Mouse (Mus musculus) neural tube, embryonic 13.5 days (tissue): ENCODE measurements around the gene Dbf4. TPM values are rescaled to one million over a fixed set of nuclear protein-coding genes. Genes with fewer than 3 reads are reported as not detected.

Experiments
- ATAC-seq: fragments of 200-750 bp; cut with Nextera tagmentation; 2 replicates; pipeline ENCODE4 v1.8.0; 2017; ENCODE audit warnings: low read depth, mild to moderate bottlenecking, moderate TSS enrichment, moderate library complexity
- H3K27ac ChIP-seq: fragments of 300-500 bp; sonication (generic); replicated peaks from 2 replicates; pipeline ENCODE4 v1.5.1; 2015; ENCODE audit warnings: moderate library complexity, mild to moderate bottlenecking, inconsistent platforms
- H3K27me3 ChIP-seq: fragments of 300-500 bp; sonication (generic); 2 replicates; pipeline ENCODE4 v1.6.1; 2015; ENCODE audit warnings: mild to moderate bottlenecking, inconsistent platforms
- H3K36me3 ChIP-seq: fragments of 300-500 bp; sonication (generic); 2 replicates; pipeline ENCODE4 v1.6.1; 2015; ENCODE audit warnings: mild to moderate bottlenecking, inconsistent platforms
- H3K4me1 ChIP-seq: fragments of 300-500 bp; sonication (generic); replicated peaks from 2 replicates; pipeline ENCODE4 v1.6.1; 2015; ENCODE audit warnings: inconsistent platforms
- H3K4me2 ChIP-seq: fragments of 300-500 bp; sonication (generic); 2 replicates; pipeline ENCODE4 v1.6.1; 2015; ENCODE audit warnings: inconsistent platforms, mild to moderate bottlenecking, moderate library complexity
- H3K4me3 ChIP-seq: fragments of 300-500 bp; sonication (generic); 2 replicates; pipeline ENCODE4 v1.5.1; 2015; ENCODE audit warnings: mild to moderate bottlenecking, inconsistent platforms
- H3K9ac ChIP-seq: fragments of 300-500 bp; sonication (generic); 2 replicates; pipeline ENCODE4 v1.6.1; 2015; ENCODE audit warnings: moderate library complexity, mild to moderate bottlenecking, inconsistent platforms
- H3K9me3 ChIP-seq: fragments of 300-500 bp; sonication (generic); 2 replicates; pipeline ENCODE4 v1.6.1; 2016; ENCODE audit warnings: inconsistent platforms
- WGBS: fragments of 180-500 bp; shearing (Covaris S2); methylation state at CpG from one replicate; pipeline ENCODE4 v1.1.7; 2015; 5-methylcytosine and 5-hydroxymethylcytosine counted together
- polyA plus RNA-seq: library from polyadenylated mRNA; unstranded; fragments of >200 nt; fragmentation: Nextera tagmentation; extraction: Ambion mirVana; gene quantifications from 2 replicates; pipeline ENCODE4 v1.2.1, GENCODE M21; 2015

Gene Dbf4
- 13.7 and 16.2 TPM in 2 replicates for polyA plus RNA-seq

DNA sequence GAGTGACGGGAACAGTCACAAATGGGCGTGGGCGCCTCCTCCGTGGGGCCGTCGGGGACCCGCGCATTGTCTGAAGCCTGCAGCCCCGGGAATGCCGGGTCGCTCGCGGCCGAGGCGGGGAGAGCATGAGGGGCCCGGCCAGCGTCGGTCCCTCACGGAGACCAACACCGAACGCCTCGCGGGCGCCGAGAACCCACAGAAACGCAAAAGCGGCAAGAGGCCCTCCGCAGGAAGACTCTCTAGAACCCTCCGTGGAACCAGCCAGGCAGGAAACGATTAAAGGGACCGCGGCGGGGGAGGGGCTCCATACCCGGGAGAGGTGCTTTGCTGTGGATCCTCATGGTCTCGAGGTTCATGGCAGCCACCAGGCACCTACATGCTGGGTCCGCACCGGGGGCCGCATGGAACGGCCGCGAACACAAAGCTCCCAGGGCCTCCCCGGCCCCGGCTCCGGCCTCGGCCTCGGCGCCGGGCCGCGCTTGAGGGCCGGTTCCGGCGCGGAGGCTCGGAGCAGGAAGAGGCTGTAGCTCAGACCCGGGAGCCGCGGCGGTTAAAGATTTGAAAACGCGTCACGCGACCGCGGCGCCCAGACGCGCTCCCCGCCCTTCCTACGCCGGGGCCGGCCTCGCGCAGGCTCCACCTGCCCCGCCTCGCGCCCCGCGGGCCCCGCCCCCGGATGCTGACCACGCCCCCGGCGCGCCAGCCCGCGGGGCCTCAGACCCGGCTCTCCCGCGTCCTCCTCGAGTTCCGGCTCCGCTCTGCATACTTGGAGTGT, at the start of gene Dbf4, which contains the start of gene Slc25a40:
Dbf4 (minus strand) TSS at position 560 of the 775 bp plus-strand sequence.
Slc25a40 (plus strand) TSS at position 694 of the 775 bp plus-strand sequence.
- H3K4me1 ChIP-seq = peaks cover 23% of the 10 kb centered on the region
- H3K4me3 ChIP-seq = peak within 1 kb of the TSS; percentile 86
- peaks cover 7% of the 10 kb centered on the region; the same call in 1 of the 2 replicates for H3K36me3 ChIP-seq
- ATAC-seq = peak; percentile 98
- H3K27ac ChIP-seq = peak within 1 kb of the TSS; percentile 81
- WGBS = under 1% methylated on average over 88 of the region's 93 CpGs
- H3K4me2 ChIP-seq = peak within 1 kb of the TSS; percentile 87
- peak within 1 kb of the TSS; percentile 80 for H3K9ac ChIP-seq
- no peaks in the 10 kb centered on the region for H3K27me3 ChIP-seq
- no peaks in the 10 kb centered on the region for H3K9me3 ChIP-seq

DNA sequence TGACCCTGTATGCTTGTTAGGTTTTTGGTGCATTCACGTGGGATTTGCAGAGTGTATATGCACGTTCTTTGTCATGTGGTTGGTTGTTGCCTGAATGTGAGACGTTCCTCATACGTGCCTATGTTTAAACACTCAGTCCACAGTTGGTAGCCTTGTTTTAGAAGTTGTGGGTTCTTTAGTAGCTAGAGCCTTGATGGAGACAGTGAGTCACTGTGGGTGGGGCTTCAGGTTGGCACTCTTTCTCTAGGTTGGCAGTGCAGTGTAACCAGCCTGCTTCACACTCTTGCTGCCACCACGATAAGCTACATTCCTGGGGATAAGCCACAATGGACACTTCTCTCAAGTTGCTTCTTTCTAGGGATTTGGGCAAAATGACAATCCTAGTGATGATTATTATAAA, 34.0 kb upstream of the Dbf4 start:
- Histone ChIP-seq H3K4me3 (no peak overlapping the region), H3K4me2 (no peak overlapping the region), H3K36me3 (peaks cover 17% of the 10 kb centered on the region), H3K27me3 (no peaks in the 10 kb centered on the region), H3K9me3 (no peaks in the 10 kb centered on the region), H3K9ac (no peak overlapping the region), H3K27ac (no peak overlapping the region), H3K4me1 (no peaks in the 10 kb centered on the region)
- 95% methylated on average over 5 of the region's 5 CpGs for WGBS
- no peak for ATAC-seq

DNA sequence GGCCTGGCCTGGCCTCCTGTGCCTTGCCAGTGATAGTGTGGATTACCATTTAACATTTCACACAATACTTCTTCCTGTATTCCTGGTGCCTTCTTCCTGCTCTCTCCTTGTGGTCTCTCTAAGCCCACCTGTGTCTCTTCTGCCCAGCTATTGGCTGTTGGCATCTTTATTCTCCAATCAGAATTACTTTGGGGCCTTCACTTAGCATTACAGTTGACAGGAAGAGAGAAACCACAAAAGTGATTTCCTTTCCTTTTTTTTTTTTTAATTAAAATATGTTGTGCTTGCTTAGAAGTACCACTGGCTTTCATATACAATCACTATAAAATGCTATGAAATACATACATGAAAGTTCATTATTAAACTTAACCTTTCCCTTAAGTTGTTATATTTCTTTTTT, 33.0 kb upstream of the Dbf4 start:
- H3K9ac ChIP-seq = no peak overlapping the region

DNA sequence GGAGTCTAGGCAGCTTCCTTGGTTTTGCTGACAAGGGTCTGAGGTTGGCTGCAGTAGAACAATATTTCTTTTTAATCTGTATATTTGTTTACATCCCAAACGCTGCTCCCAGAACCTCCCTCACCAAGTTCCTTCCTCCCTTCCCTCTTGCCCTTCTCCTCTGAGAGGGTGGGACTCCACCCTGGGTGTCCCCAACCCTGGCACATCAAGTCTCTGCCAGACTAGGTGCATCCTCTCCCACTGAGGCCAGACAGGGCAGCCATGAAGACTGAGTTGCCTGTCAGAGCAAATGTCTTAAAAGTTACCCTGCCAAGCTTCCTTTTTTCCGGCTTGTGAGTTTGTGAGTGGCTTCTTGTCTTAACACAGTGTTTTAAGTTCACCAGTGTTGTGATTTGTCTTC, 16.6 kb upstream of the Dbf4 start:
- no peak overlapping the region for H3K9ac ChIP-seq
- no peak overlapping the region for H3K4me3 ChIP-seq
- ATAC-seq = no peak
- no peaks in the 10 kb centered on the region for H3K9me3 ChIP-seq
- WGBS = 76% methylated on average over 2 of the region's 2 CpGs
- H3K36me3 ChIP-seq = 0 out of 2 replicates have a peak, but pooled peaks cover 4% of the 10 kb centered on the region
- no peak overlapping the region for H3K4me2 ChIP-seq
- H3K27me3 ChIP-seq = no peaks in the 10 kb centered on the region
- no peaks in the 10 kb centered on the region for H3K4me1 ChIP-seq
- H3K27ac ChIP-seq = no peak overlapping the region

More for the DNA sequence above, 33.0 kb upstream of the Dbf4 start:
- no peaks in the 10 kb centered on the region for H3K9me3 ChIP-seq
- no peaks in the 10 kb centered on the region for H3K4me1 ChIP-seq
- H3K27me3 ChIP-seq = no peaks in the 10 kb centered on the region
- no peak for ATAC-seq
- H3K27ac ChIP-seq = no peak overlapping the region
- no peak overlapping the region for H3K4me3 ChIP-seq
- peaks cover 17% of the 10 kb centered on the region for H3K36me3 ChIP-seq
- no peak overlapping the region for H3K4me2 ChIP-seq

DNA sequence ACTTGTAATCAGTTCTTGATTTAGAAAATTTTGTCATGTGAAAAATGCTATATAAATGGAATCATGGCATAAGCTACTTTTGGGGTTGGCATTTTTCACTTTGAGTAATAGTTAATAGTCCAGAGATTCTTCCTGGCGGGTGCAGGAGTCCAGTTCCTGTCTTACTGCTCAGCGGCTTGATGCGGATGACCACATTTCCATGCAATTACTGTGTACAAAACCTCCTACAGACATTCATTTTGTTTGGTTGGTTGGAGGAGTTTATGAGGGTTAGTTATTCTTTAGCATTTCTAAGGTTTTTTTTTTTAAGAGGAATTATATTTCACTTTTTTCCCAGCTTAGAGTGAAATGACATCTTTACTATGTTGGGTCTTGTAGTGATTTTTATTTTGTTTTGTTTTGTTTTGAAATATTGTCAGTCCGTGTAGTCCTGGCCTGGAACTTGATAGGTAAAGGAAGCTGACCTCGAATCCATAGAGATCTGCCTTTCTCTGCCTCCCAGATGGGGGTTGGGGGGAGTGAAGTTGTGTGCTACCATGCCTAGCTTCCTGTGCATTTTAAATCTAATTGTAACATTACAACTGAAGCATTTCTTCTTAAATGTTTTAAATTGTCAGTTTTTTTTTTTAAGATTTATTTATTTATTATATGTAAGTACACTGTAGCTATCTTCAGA, 15.1 kb upstream of the Dbf4 start:
- Histone ChIP-seq H3K27ac (no peak overlapping the region), H3K9me3 (no peaks in the 10 kb centered on the region), H3K27me3 (no peaks in the 10 kb centered on the region), H3K36me3 (0 out of 2 replicates have a peak, but pooled peaks cover 7% of the 10 kb centered on the region), H3K4me3 (no peak overlapping the region), H3K4me2 (no peak overlapping the region), H3K4me1 (no peaks in the 10 kb centered on the region), H3K9ac (no peak overlapping the region)
- ATAC-seq = no peak
- WGBS = 95% methylated on average over 5 of the region's 5 CpGs

DNA sequence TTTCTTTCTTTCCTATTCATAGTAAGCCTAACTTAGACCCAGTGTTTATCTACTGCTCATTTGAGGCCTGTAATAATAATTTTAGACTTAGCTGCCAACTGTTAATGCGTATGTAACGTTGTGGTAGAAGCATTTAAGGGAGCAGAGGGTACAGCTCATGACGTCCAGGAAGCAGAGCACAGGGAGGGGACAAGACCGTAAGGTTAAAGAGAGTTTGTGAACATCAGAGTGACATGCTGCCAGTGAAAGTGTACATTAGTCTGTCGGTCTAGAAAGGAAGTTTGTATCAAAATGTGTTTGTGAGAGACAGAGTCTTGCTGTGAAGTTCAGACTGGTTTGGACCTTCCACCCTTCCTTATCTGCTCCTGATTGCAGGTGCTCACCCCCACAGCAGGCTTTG, 3.4 kb upstream of the Dbf4 start:
- H3K27ac ChIP-seq = no peak overlapping the region
- ATAC-seq = no peak
- no peak overlapping the region for H3K4me3 ChIP-seq
- peaks cover 4% of the 10 kb centered on the region; the same call in 1 of the 2 replicates for H3K36me3 ChIP-seq
- no peak overlapping the region for H3K4me2 ChIP-seq
- H3K4me1 ChIP-seq = peaks cover 21% of the 10 kb centered on the region
- 82% methylated on average over 5 of the region's 5 CpGs for WGBS
- H3K27me3 ChIP-seq = no peaks in the 10 kb centered on the region
- H3K9me3 ChIP-seq = no peaks in the 10 kb centered on the region
- H3K9ac ChIP-seq = no peak overlapping the region

DNA sequence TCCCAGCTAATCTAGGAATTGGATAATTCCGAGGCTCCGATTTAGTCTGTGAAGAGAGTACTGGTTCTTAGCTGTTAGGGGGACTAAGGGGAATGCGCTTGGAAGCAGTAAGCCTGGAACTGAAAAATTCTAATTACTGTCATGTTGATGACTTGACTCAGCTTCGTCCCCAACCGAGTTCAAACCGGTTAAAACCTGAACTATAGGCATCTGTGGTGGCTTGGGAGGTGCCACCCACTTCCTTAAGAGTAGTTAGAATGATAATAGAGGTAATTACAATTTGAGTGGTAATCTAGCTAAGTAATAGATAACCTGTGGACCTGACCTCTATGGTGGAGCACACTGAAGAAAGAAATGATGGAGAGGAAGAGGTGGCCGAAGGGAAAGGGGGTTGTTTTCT, 1.6 kb upstream of the Dbf4 start:
- no peak for ATAC-seq
- Histone ChIP-seq H3K4me2 (peak overlapping the region; percentile 87), H3K27ac (no peak overlapping the region), H3K36me3 (peaks cover 7% of the 10 kb centered on the region; the same call in 1 of the 2 replicates), H3K9me3 (no peaks in the 10 kb centered on the region), H3K4me1 (peaks cover 23% of the 10 kb centered on the region), H3K27me3 (no peaks in the 10 kb centered on the region), H3K4me3 (peak overlapping the region; percentile 86), H3K9ac (peak overlapping the region; percentile 80)
- 13% methylated on average over 7 of the region's 7 CpGs for WGBS

DNA sequence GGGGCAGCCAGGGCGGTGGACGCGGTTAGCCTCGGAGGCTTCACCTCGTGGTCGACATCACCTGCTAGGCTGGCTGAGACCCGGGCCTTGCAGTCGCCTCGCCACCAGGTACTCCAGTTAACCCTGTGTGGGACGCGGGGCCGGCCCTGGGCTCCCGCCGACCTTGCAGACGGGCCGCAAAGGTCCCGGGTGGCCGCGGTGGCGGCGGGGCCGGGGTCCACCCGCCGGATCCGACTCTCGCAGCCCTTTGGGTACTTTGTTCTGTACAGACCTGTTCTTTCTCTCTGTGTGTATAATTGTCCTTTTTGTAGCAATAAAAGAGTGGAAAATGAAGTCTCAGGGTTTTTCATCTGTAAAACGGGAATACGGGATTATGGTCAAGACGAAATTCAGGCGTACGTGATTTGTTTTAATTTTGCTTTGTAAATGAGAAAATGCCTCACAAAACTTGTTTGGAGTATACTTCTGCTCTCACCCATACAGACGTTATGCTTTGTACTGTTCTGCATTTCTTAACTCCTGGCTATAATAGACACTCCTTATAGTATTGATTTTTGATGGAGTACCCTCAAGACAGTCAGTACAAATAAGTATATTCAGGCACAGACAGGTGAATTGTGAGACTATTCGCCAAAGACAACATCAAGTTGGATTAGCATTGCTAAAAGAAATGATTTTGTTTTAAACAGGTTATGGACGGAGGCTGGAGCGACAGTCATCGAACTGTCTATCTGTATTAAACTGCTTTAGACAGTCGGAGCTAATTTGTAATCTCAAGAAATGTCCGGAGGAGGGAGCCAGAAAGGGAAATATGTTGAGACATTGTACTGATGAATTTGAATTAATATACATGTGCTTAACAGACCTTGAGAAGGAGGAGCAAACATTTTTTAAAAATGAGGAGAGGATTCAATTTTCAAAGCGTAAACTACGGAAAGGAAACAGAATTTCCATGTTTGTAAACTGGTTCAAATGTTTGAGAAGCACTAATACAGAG, 714 bp upstream of the Dbf4 start:
- peaks cover 23% of the 10 kb centered on the region for H3K4me1 ChIP-seq
- no peaks in the 10 kb centered on the region for H3K27me3 ChIP-seq
- peak overlapping the region; percentile 87 for H3K4me2 ChIP-seq
- under 1% methylated on average over 32 of the region's 40 CpGs for WGBS
- H3K9me3 ChIP-seq = no peaks in the 10 kb centered on the region
- peaks cover 7% of the 10 kb centered on the region; the same call in 1 of the 2 replicates for H3K36me3 ChIP-seq
- peak overlapping the region; percentile 86 for H3K4me3 ChIP-seq
- H3K27ac ChIP-seq = peak overlapping the region; percentile 81
- peak overlapping the region; percentile 80 for H3K9ac ChIP-seq
- no peak for ATAC-seq

DNA sequence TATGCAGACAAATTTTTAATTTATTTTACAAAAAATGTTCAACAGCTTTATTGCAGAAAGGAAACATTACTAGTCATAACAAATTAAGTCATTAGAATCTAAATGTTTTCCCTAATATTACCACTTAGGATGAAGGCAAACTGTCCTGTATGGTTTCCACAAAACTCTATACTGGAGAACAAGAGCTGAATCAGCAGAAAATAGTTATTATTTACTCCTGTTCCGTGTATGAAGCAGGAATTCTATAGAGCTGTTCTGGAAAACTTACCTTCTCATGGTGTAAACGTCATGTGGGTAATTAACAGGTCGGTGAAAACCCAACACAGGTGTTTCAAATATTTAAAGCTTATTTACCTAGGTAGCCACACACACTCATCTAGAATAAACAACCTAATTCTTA, 1.1 kb downstream of the Dbf4 start:
- H3K9ac ChIP-seq = peak overlapping the region; percentile 80
- peaks cover 23% of the 10 kb centered on the region for H3K4me1 ChIP-seq
- no peak for ATAC-seq
- H3K27me3 ChIP-seq = no peaks in the 10 kb centered on the region
- H3K4me2 ChIP-seq = peak overlapping the region; percentile 87
- peaks cover 7% of the 10 kb centered on the region; the same call in 1 of the 2 replicates for H3K36me3 ChIP-seq
- peak overlapping the region; percentile 86 for H3K4me3 ChIP-seq
- H3K27ac ChIP-seq = no peak overlapping the region
- H3K9me3 ChIP-seq = no peaks in the 10 kb centered on the region
- 8% methylated on average over 3 of the region's 3 CpGs for WGBS

DNA sequence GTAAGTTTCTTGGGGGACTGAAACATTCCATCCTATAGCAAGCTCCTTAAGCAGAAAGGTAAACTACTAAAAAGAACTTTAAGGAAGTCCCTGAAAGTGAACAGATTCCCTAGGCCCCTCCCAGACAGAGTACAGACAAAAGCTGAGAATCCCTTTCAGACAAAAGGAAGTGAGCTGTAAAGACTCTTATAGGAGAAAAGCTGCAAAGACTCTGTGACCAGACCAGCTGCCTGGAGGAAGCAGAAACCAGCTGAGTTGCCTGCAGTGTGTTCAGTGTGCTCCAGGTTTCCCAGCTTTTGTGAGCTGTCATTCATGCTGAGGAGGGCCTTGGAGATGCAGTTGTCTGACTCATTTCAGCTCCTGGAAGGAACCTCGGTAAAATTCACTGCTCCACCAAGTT, 5.1 kb downstream of the Dbf4 start:
- Histone ChIP-seq H3K9ac (no peak overlapping the region), H3K9me3 (no peaks in the 10 kb centered on the region), H3K4me3 (no peak overlapping the region), H3K36me3 (peaks cover 12% of the 10 kb centered on the region; the same call in 1 of the 2 replicates), H3K4me1 (peaks cover 11% of the 10 kb centered on the region), H3K4me2 (no peak overlapping the region), H3K27ac (no peak overlapping the region), H3K27me3 (no peaks in the 10 kb centered on the region)
- no peak for ATAC-seq
- 71% methylated on average over 1 of the region's 1 CpGs for WGBS

DNA sequence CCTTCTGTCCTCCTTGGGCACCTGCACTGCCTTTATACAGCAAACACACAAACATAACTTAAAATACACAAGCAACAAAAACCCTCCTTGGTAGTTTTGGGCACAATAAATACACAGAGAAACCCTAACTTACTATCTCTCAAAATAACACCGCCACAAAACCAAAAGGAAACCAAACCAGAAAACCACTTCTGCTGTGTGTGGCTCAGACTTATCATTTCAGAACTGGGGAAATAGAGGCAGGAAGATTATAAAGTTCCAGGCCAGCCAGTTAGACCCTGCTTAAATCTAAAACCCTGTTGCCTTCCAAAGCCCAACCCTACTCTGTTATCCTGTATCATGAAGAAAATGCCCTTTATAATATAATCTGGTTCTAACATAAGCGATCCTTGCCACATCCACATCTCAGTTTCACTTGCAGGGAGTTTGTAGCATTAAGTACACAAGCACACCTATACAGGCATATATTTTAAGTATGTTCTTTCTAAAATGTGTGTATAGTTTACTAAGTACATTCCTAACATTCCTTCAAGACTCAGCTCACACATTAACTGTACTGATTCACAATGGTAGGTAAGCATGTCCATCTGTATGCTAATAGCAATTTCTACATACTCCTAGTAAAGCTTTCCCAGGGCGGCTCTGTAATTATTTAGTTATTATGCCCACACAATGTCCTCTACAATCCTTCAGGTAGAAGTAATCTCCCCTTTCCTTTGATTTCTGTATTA, 5.7 kb downstream of the Dbf4 start:
- Histone ChIP-seq H3K4me1 (peaks cover 11% of the 10 kb centered on the region), H3K4me3 (no peak overlapping the region), H3K4me2 (no peak overlapping the region), H3K9ac (no peak overlapping the region), H3K9me3 (no peaks in the 10 kb centered on the region), H3K27me3 (no peaks in the 10 kb centered on the region), H3K27ac (no peak overlapping the region), H3K36me3 (peaks cover 12% of the 10 kb centered on the region; the same call in 1 of the 2 replicates)
- 92% methylated on average over 3 of the region's 3 CpGs for WGBS
- ATAC-seq = no peak
